Mouse (Mus musculus): ENCODE measurements around the gene Optc.

Gene Optc

DNA sequence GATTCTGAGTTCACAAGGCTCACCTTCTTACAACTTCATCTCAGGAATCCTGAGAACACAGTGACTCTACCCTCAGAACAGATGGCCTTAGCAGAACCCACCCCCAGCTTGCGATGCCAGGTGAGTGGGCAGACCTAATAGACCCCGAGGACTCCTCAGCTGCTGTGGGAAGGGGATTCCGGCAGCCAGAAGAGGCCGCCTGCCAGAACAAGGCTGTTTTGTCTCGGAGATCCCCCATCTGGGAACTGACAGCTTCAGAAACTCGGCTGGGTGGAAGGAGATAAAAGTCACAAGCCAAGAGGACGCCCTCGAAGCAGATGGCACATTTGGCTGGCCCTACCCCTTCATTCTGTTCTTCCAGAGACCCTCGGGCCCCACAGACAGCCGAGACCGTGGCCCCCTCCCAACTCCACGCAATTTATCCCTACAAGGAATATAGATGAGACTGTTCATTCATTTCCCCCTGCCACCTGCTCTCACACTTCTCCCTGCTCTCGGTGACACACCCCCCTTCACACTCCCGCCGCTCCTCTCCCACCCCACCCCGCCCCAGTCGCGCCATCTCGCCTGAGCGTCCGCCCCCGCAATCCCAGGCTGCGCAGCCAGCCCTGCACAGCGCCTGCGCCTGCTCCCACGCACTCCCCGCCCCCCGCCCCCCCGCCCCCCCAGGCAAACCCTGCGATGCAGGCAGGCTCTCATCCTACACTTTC, at the start of gene Optc:
Gene Optc (minus strand): TSS at position 51 of the 710 bp plus-strand sequence.
- DNase-seq (ENCODE audit: low spot score in 2 of 2), result no peak

DNA sequence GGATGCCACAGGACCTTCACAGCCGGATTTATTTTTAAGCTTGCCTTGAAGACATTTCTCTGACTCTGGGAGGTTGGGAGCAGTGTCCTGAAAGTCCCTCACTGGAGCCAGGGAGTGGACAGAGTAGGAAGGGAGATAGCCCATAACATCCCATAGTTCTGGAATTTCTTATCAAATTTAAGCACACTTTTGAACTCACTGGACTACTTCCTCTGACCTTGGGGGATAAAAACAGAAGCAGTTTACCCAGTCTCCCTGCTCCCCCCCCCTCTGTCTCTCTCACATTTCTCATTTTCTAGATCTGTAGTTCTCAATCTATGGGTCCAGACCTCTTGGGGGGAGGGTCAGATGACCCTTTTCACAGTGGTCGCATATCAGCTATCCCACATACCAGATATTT, 46.2 kb upstream of the Optc start:
- no peak for DNase-seq (ENCODE audit: low spot score in 2 of 2)

- no peak for DNase-seq (ENCODE audit: low spot score in 2 of 2)
Measured at GRCm38 (mm10) chr1:133953261-133953742, 45.5 kb upstream of the Optc start.

DNA sequence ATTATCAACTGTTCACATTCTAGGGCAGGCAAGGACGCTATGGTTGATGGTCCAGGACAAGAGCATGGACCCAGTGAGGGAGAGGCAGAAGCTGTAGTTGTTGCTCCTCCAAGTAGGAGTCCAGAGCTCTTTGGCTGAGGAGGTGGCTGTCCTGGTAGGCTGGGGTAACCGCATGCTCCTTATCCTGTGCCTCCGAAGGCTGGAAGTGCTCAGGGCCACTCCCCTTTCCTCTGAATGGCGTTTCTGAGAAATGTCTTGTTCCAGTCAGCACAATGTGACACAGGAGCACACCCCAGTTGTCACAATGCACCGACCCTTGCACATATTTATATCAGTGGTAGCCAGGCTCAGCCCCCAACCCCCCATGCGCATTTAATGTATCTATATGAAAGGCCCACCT, 43.8 kb upstream of the Optc start:
- no peak for DNase-seq (ENCODE audit: low spot score in 2 of 2)

DNA sequence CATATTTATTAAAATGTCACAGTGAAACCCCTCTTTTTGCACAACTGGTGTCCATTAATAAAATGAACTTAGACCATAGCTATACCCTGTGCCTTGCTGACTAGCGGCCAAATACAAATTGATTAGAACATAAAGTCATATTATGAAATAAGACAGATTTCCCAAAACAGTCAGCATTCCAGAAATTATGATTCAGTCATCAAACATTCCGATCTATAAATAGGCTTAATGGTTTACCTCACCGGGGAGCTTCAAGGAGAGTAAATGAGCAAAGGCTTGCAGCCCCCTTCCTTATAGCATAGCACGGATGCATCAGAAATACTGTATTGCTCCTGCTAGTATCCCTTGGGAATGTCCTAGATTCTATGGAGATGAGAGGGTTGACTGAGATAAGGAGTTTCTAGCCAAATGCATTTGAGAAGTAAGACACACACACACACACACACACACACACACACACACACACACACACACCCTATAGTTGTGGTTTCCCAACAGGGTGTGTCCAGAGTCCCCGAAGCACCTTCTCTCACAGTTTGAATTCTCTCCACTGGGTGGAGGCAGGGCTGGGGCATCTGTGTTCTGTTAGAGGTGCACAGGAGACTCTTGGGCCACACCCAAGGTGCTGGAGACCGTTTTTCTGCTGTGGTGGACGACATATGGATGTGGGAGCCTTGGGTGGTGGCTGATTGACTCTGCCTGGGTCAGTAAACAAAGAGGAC, 42.4 kb upstream of the Optc start:
- DNase-seq (ENCODE audit: low spot score in 2 of 2), result no peak

- no peak for DNase-seq (ENCODE audit: low spot score in 2 of 2)
Measured at GRCm38 (mm10) chr1:133945106-133945505, 37.3 kb upstream of the Optc start.

- no peak for DNase-seq (ENCODE audit: low spot score in 2 of 2)
Measured at GRCm38 (mm10) chr1:133941904-133942303, 34.1 kb upstream of the Optc start.

- no peak for DNase-seq (ENCODE audit: low spot score in 2 of 2)
Measured at GRCm38 (mm10) chr1:133941158-133941860, 33.5 kb upstream of the Optc start.

DNA sequence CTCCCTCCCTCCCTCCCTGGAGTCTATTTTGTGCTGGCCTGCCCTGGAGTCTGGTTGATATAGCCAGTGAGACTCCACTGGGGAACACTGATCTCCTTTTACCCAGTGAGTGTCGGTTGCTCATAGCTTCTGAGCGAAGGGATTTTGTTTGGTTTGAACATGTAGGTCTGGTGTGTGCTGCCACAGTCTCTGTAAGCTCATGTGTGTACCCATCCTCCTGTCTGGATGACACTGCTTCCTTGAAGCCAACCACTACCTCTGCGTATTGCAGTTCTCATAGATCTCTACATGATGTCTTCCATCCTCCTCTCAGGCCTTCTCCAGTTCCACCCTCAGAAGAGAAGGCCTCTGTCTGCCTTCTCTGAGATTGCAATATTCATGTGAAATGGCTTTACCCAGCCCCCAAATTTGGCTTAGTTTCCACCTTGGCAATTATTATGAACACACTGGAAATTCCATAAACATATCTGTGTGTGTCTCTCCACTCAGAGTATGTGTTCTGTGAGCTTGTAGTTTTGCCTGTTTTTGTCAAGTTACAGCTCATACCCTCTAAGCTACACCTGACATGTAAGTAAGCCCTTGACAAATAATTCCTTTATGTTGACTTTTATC, 32.8 kb upstream of the Optc start:
- DNase-seq (ENCODE audit: low spot score in 2 of 2), result no peak

DNA sequence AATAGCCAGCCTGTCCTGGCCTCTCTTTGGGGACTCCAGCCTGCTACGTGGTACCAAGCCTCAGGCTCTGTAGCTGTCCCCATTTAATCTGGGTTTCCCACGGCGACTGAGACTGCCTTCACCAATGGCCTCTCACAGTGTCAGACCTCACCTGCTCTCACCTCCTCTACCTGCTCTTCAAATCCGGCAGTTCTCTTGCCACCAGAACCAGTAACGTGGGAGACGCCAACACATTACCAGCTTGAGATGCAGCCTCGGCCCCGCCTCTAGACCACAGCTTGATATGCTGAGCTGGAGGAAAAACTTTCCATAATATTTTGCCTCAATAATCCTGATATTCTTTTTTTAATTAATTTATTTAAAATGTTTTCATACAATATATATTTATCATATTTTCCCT, 31.9 kb upstream of the Optc start:
- no peak for DNase-seq (ENCODE audit: low spot score in 2 of 2)

- no peak for DNase-seq (ENCODE audit: low spot score in 2 of 2)
Measured at GRCm38 (mm10) chr1:133936169-133936568, 28.4 kb upstream of the Optc start.

DNA sequence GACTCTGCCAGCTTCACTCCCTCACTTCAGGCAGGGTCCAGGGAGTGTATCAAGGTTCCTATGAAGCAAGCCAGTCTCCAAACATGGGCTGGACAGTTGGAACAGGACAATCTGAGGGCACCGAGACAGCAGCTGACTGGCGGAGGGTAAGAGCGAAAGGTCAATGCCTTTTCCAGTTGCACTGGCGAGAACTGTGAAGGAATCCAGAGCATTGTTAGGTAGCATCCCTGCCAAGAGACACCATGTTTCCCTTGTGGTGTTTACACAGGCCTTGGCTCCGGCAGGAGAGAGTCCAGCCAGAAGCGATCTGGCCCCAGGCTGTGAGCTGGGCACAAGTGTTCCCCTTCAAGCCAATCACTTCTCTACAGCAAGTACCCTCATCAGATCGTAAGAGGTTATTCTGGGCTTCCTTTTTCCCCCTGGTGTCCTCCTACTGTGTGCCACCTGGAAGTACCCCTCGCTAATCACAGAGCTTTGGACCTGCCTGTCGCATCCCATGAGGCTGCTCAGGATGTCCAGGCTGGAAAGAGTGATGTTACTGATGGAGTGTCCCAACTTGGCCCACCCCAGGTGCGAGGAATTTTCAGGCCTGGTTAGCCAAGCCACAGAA, 26.7 kb upstream of the Optc start:
- DNase-seq (ENCODE audit: low spot score in 2 of 2), result no peak

GRCm38 (mm10) chr1:133933301-133934195, 25.7 kb upstream of the Optc start:
- no peak for DNase-seq (ENCODE audit: low spot score in 2 of 2)

- no peak for DNase-seq (ENCODE audit: low spot score in 2 of 2)
Measured at GRCm38 (mm10) chr1:133929980-133930379, 22.2 kb upstream of the Optc start.

- no peak for DNase-seq (ENCODE audit: low spot score in 2 of 2)
Measured at GRCm38 (mm10) chr1:133925223-133925622, 17.4 kb upstream of the Optc start.

DNA sequence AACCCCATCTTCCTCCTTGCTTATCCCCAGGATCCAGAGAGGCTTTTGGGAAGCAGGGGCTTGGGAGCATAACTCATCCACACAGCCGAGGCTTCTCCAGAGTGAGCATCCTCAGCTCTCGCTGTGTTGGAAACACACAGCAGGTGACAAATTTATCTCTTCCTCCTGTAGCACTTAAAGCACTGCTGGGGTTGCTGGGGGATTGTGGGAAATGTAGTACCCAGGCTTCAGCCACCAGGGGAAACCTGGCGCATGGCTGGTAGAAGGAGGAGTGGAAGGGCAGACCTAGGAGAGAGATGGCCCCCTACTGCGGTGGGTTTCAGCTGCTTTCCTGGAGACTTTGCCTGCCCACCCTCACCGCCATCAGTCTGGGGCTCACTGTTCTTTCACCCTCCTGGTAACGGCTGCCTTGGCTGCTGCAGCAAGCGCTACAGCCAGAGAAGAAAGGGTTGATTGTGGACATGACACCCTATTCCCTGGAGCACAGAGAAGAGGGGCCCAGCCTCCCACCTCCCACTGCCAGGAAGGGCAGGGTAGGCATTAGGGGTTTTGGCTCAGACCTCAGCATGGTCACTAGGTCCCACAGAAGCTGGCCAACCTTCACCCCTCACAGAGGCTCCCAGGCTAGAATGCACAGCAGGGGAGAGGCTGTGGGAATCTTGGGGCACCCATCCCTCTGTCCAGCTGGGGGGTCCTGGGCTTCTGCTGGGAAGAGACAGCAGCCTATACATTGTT, 16.5 kb upstream of the Optc start:
- no peak for DNase-seq (ENCODE audit: low spot score in 2 of 2)

- no peak for DNase-seq (ENCODE audit: low spot score in 2 of 2)
Measured at GRCm38 (mm10) chr1:133923071-133923470, 15.3 kb upstream of the Optc start.

GRCm38 (mm10) chr1:133921304-133921751, 13.5 kb upstream of the Optc start, which contains the start of gene Prelp:
Gene Prelp, minus strand, starts transcription at chr1:133921414.
- no peak for DNase-seq (ENCODE audit: low spot score in 2 of 2)

DNA sequence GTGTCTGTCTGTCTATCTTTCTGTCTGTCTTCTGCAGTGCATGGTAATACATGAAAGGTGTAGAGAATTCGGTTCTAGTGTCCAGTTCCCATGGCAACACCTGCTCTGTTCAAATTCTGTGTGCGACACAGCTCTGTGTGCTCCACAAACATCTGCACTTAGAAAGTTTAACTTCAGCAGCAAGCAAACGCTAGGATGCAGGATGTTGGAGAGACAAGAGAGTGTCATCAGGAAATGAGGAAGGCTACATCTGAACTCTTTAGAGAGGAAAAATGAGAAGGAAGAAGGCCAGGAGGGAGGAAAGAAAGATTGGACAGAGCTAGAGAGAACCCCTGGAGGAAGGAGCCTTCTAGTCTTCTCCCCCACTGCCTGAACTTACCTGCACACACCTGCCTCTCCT, 13.1 kb upstream of the Optc start:
- DNase-seq (ENCODE audit: low spot score in 2 of 2), result no peak

GRCm38 (mm10) chr1:133920401-133920800, 12.6 kb upstream of the Optc start:
- no peak for DNase-seq (ENCODE audit: low spot score in 2 of 2)

Data from spleen, postnatal 14 days (tissue).